Mouse (Mus musculus): ENCODE results near the gene Slc4a5. TPM values are rescaled to one million over a fixed set of nuclear protein-coding genes. Genes with fewer than 3 reads are reported as not detected.

Slc4a5 gene
- polyA plus RNA-seq (2014; fragmentation: Nextera tagmentation; extraction: Ambion mirVana): 0.13 and 0.45 TPM in 2 replicates

GRCm38 (mm10) chr6:83219814-83220213, at the start of gene Slc4a5:
Slc4a5 (plus strand) TSS chr6:83219828.
- WGBS: 64% methylated on average over 3 of the region's 3 CpGs
- no peak for ATAC-seq (ENCODE audit: low FRiP score, low TSS enrichment)

DNA sequence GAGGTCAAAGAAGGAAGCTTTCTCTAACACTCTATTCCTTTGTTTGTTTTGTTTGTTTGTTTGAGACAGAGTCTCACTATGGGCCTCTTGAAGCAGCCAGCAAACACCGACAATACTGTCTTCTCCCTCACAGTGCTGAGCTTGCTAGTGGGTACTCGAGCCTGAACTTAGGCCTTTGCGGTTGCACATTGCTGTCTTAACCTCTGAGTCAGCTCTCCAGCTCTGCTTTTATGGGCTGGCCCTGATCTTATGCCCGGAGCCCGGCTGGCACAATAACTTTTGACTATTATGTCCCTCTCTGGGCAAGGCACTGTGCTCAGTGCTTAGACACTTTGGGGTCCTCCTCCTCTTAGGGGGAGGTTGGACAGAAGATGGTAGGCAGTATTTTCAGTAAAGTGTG, 49.8 kb upstream of the Slc4a5 start:
- no peak overlapping the region for H3K27ac ChIP-seq (ENCODE audit: low read depth, low read length)
- ATAC-seq (ENCODE audit: low FRiP score, low TSS enrichment): no peak
- no peak overlapping the region for H3K9ac ChIP-seq (ENCODE audit: low read depth, low read length)
- 46% methylated on average over 5 of the region's 5 CpGs for WGBS
- no peak overlapping the region for H3K4me2 ChIP-seq (replicated peaks; ENCODE audit: low read depth, low read length)
- no peak overlapping the region for H3K4me3 ChIP-seq (ENCODE audit: low read length)
- peaks cover 12% of the 10 kb centered on the region for H3K4me1 ChIP-seq (ENCODE audit: control insufficient read depth, insufficient read depth, low read length)
- no peaks in the 10 kb centered on the region for H3K27me3 ChIP-seq (ENCODE audit: control insufficient read depth, insufficient read depth, low read length)
- H3K36me3 ChIP-seq (ENCODE audit: control insufficient read depth, insufficient read depth, low read length): no peaks in the 10 kb centered on the region
- no peaks in the 10 kb centered on the region for H3K9me3 ChIP-seq (ENCODE audit: control insufficient read depth, low read length)

More at GRCm38 (mm10) chr6:83219814-83220213, at the start of gene Slc4a5:
- no peaks in the 10 kb centered on the region for H3K36me3 ChIP-seq (ENCODE audit: control insufficient read depth, insufficient read depth, low read length)
- no peaks in the 10 kb centered on the region for H3K27me3 ChIP-seq (ENCODE audit: control insufficient read depth, insufficient read depth, low read length)
- H3K9ac ChIP-seq (ENCODE audit: low read depth, low read length): no peak within 1 kb of the TSS
- no peaks in the 10 kb centered on the region for H3K4me1 ChIP-seq (ENCODE audit: control insufficient read depth, insufficient read depth, low read length)
- no peak within 1 kb of the TSS for H3K27ac ChIP-seq (ENCODE audit: low read depth, low read length)
- no peak within 1 kb of the TSS for H3K4me3 ChIP-seq (ENCODE audit: low read length)
- H3K4me2 ChIP-seq (replicated peaks; ENCODE audit: low read depth, low read length): no peak within 1 kb of the TSS
- H3K9me3 ChIP-seq (ENCODE audit: control insufficient read depth, low read length): no peaks in the 10 kb centered on the region

DNA sequence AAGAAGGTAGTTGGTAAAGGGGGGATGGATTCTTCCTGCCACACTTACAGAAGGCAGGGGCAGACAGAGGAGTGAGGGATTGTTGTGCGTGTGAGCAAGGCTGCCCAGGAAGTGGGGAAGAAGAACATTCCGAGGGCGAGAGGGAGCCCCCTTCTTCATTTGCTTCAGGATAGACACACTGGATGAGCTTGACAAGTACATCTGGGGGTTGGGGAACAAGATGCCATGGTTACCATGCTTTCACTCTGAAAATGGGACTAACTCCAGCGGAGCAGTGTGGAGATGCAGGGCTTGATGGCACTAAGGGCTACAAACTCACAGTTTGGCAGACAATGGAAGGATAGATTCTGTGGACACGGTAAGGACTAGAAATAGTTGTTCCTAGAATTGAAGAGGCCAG, 48.6 kb upstream of the Slc4a5 start:
- no peak for ATAC-seq (ENCODE audit: low FRiP score, low TSS enrichment)
- 77% methylated on average over 5 of the region's 5 CpGs for WGBS
- no peak overlapping the region for H3K9ac ChIP-seq (ENCODE audit: low read depth, low read length)

GRCm38 (mm10) chr6:83172240-83172920, 47.2 kb upstream of the Slc4a5 start:
- 66% methylated on average over 9 of the region's 9 CpGs for WGBS

More for the DNA sequence above, 48.6 kb upstream of the Slc4a5 start:
- Histone ChIP-seq H3K4me2 (replicated peaks; ENCODE audit: low read depth, low read length) (no peak overlapping the region), H3K27ac (ENCODE audit: low read depth, low read length) (no peak overlapping the region), H3K9me3 (ENCODE audit: control insufficient read depth, low read length) (no peaks in the 10 kb centered on the region), H3K36me3 (ENCODE audit: control insufficient read depth, insufficient read depth, low read length) (peaks cover under 1% of the 10 kb centered on the region; the same call in 1 of the 2 replicates), H3K27me3 (ENCODE audit: control insufficient read depth, insufficient read depth, low read length) (no peaks in the 10 kb centered on the region), H3K4me1 (ENCODE audit: control insufficient read depth, insufficient read depth, low read length) (peaks cover 9% of the 10 kb centered on the region), H3K4me3 (ENCODE audit: low read length) (no peak overlapping the region)

DNA sequence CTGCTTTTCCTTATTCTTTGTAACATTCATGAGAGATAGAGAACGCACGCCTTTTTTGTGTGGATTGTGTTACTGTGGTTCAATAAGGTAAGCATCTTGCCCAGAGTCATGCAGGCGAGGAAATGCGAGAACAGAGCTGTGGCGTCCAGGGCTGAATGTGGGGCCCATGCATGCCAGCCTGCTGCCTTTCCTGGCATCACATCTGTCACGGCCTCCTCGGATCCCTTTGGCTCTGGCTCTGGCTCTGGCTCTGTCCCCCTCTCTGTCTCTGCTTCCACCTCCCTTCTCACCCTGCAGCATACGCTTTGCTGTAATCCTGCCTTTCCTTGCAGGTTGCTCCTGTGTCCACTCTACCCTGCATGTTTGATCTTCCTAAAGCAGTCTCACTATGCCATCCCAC, 43.6 kb upstream of the Slc4a5 start:
- Histone ChIP-seq H3K27ac (ENCODE audit: low read depth, low read length) (no peak overlapping the region), H3K9ac (ENCODE audit: low read depth, low read length) (no peak overlapping the region), H3K4me1 (ENCODE audit: control insufficient read depth, insufficient read depth, low read length) (peaks cover 12% of the 10 kb centered on the region), H3K36me3 (ENCODE audit: control insufficient read depth, insufficient read depth, low read length) (peaks cover 4% of the 10 kb centered on the region; the same call in 1 of the 2 replicates), H3K4me2 (replicated peaks; ENCODE audit: low read depth, low read length) (no peak overlapping the region), H3K4me3 (ENCODE audit: low read length) (no peak overlapping the region), H3K9me3 (ENCODE audit: control insufficient read depth, low read length) (no peaks in the 10 kb centered on the region), H3K27me3 (ENCODE audit: control insufficient read depth, insufficient read depth, low read length) (no peaks in the 10 kb centered on the region)
- WGBS: 89% methylated on average over 8 of the region's 8 CpGs
- ATAC-seq (ENCODE audit: low FRiP score, low TSS enrichment): no peak

More at GRCm38 (mm10) chr6:83172240-83172920, 47.2 kb upstream of the Slc4a5 start:
- Histone ChIP-seq H3K4me3 (ENCODE audit: low read length) (no peak overlapping the region), H3K36me3 (ENCODE audit: control insufficient read depth, insufficient read depth, low read length) (peaks cover 4% of the 10 kb centered on the region; the same call in 1 of the 2 replicates), H3K9me3 (ENCODE audit: control insufficient read depth, low read length) (no peaks in the 10 kb centered on the region), H3K4me1 (ENCODE audit: control insufficient read depth, insufficient read depth, low read length) (no peaks in the 10 kb centered on the region; the same call in 1 of the 2 replicates), H3K27me3 (ENCODE audit: control insufficient read depth, insufficient read depth, low read length) (no peaks in the 10 kb centered on the region), H3K9ac (ENCODE audit: low read depth, low read length) (no peak overlapping the region), H3K27ac (ENCODE audit: low read depth, low read length) (no peak overlapping the region), H3K4me2 (replicated peaks; ENCODE audit: low read depth, low read length) (no peak overlapping the region)
- ATAC-seq (ENCODE audit: low FRiP score, low TSS enrichment): no peak

DNA sequence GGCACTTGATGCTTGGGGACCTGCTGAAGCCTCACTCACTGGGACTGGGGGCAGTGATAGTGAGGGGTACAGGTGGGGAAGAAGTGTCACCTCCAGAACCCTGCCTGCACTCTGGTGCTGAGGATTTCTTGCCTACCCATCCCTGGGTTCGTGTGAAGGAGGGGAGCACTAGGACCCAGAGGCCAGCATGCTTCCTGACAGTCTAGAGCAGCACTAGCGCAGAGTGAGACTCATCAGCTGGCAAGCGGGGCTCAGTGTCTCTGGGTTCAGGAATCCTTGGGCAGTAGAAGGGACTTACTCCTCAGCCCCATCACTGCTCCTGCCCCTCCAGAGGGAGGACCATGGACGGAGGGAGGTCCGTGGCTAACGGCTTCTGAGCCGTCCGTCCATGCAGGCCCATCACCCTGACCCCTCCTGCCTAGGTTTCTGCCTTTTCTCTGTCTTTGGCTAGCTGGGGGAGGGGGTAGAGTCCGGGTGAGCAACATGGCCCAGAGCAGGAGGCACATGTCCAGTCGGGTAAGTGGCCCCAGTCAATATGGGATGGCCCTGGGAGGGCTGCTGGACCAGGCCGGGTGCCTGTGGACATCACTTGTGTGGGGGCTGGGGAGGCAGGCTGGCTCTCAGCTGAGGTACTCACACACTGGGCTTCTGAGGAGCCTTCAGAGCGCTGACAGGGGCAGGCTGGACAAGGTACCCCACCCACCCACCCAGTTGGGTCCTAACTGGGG, 40.1 kb upstream of the Slc4a5 start:
- Histone ChIP-seq H3K4me1 (ENCODE audit: control insufficient read depth, insufficient read depth, low read length) (peaks cover 12% of the 10 kb centered on the region), H3K9me3 (ENCODE audit: control insufficient read depth, low read length) (no peaks in the 10 kb centered on the region), H3K36me3 (ENCODE audit: control insufficient read depth, insufficient read depth, low read length) (peaks cover 28% of the 10 kb centered on the region), H3K4me3 (ENCODE audit: low read length) (peak overlapping the region; percentile 25), H3K27ac (ENCODE audit: low read depth, low read length) (no peak overlapping the region), H3K27me3 (ENCODE audit: control insufficient read depth, insufficient read depth, low read length) (no peaks in the 10 kb centered on the region), H3K4me2 (replicated peaks; ENCODE audit: low read depth, low read length) (peak overlapping the region; percentile 57), H3K9ac (ENCODE audit: low read depth, low read length) (peak overlapping the region; percentile 45)
- peak; percentile 70 for ATAC-seq (ENCODE audit: low FRiP score, low TSS enrichment)
- 21% methylated on average over 12 of the region's 12 CpGs for WGBS

DNA sequence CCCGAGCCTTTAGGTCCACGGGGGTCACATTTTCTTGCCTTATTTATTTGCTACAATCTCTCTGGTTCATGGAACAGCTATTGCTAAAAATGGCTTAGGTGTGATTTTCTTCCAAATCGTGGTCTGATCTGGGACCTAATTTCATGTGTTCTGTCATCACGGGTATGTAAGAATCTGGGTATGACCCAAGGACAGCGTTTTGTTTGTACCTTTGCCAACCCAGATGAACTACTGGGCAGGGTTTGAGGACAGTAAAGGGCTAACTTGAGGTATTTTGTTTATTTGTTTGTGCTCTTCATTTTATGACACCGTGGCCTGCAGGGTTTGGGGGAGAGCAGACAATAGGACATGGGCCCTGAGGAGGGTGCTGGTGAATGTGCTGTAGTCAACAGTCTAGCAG, 39.0 kb upstream of the Slc4a5 start:
- Histone ChIP-seq H3K9me3 (ENCODE audit: control insufficient read depth, low read length) (no peaks in the 10 kb centered on the region), H3K27me3 (ENCODE audit: control insufficient read depth, insufficient read depth, low read length) (no peaks in the 10 kb centered on the region), H3K4me3 (ENCODE audit: low read length) (no peak overlapping the region), H3K27ac (ENCODE audit: low read depth, low read length) (no peak overlapping the region), H3K9ac (ENCODE audit: low read depth, low read length) (no peak overlapping the region), H3K4me1 (ENCODE audit: control insufficient read depth, insufficient read depth, low read length) (peaks cover 14% of the 10 kb centered on the region), H3K4me2 (replicated peaks; ENCODE audit: low read depth, low read length) (no peak overlapping the region), H3K36me3 (ENCODE audit: control insufficient read depth, insufficient read depth, low read length) (peaks cover 29% of the 10 kb centered on the region)
- ATAC-seq (ENCODE audit: low FRiP score, low TSS enrichment): no peak
- 80% methylated on average over 6 of the region's 6 CpGs for WGBS

GRCm38 (mm10) chr6:83184858-83185435, 34.7 kb upstream of the Slc4a5 start:
- Histone ChIP-seq H3K9ac (ENCODE audit: low read depth, low read length) (no peak overlapping the region), H3K4me1 (ENCODE audit: control insufficient read depth, insufficient read depth, low read length) (peaks cover 13% of the 10 kb centered on the region), H3K4me3 (ENCODE audit: low read length) (no peak overlapping the region), H3K27me3 (ENCODE audit: control insufficient read depth, insufficient read depth, low read length) (no peaks in the 10 kb centered on the region), H3K27ac (ENCODE audit: low read depth, low read length) (no peak overlapping the region), H3K36me3 (ENCODE audit: control insufficient read depth, insufficient read depth, low read length) (peaks cover 39% of the 10 kb centered on the region), H3K9me3 (ENCODE audit: control insufficient read depth, low read length) (no peaks in the 10 kb centered on the region), H3K4me2 (replicated peaks; ENCODE audit: low read depth, low read length) (no peak overlapping the region)
- 88% methylated on average over 3 of the region's 3 CpGs for WGBS
- no peak for ATAC-seq (ENCODE audit: low FRiP score, low TSS enrichment)

Data from kidney, embryonic 14.5 days (tissue).